Mouse (Mus musculus): ENCODE measurements at regions not wholly inside any gene's neighbourhood (a gene's known extent, or its start where the extent isn't known, plus 50 kb on each side); places are given as distances from the start of the nearest gene placed in this dataset.

- DNase-seq, result no peak
Measured at GRCm38 (mm10) chr14:110276192-110276591, 478.8 kb downstream of the Slitrk6 start.

GRCm38 (mm10) chr14:110271270-110271669 lies 483.7 kb downstream of the Slitrk6 start:
- no peak for DNase-seq

- no peak for DNase-seq
Measured at GRCm38 (mm10) chr14:110244466-110244865, 510.5 kb downstream of the Slitrk6 start.

- DNase-seq, result no peak
Measured at GRCm38 (mm10) chr14:110243549-110243948, 511.4 kb downstream of the Slitrk6 start.

- DNase-seq, result no peak
Measured at GRCm38 (mm10) chr14:110238800-110239199, 516.1 kb downstream of the Slitrk6 start.

- DNase-seq, result no peak
Measured at GRCm38 (mm10) chr14:110224678-110225446, 530.1 kb downstream of the Slitrk6 start.

- no peak for DNase-seq
Measured at GRCm38 (mm10) chr14:110190987-110191607, 563.9 kb downstream of the Slitrk6 start.

GRCm38 (mm10) chr14:110190471-110190870 lies 564.5 kb downstream of the Slitrk6 start:
- DNase-seq, result no peak

GRCm38 (mm10) chr14:110179166-110179565 lies 575.8 kb downstream of the Slitrk6 start:
- DNase-seq, result no peak

GRCm38 (mm10) chr14:110171162-110172117 lies 583.5 kb downstream of the Slitrk6 start:
- DNase-seq, result no peak

GRCm38 (mm10) chr14:110168632-110169031 lies 586.3 kb downstream of the Slitrk6 start:
- no peak for DNase-seq

GRCm38 (mm10) chr14:110128265-110128664 lies 626.7 kb downstream of the Slitrk6 start:
- DNase-seq, result no peak

- no peak for DNase-seq
Measured at GRCm38 (mm10) chr14:110125936-110126710, 628.8 kb downstream of the Slitrk6 start.

GRCm38 (mm10) chr14:110122710-110123109 lies 632.2 kb downstream of the Slitrk6 start:
- DNase-seq, result no peak

- DNase-seq, result no peak
Measured at GRCm38 (mm10) chr14:110115578-110115977, 639.4 kb downstream of the Slitrk6 start.

- no peak for DNase-seq
Measured at GRCm38 (mm10) chr14:110100852-110101251, 654.1 kb downstream of the Slitrk6 start.

- DNase-seq, result no peak
Measured at GRCm38 (mm10) chr14:110078351-110078750, 676.6 kb downstream of the Slitrk6 start.

GRCm38 (mm10) chr14:110047748-110048147 lies 707.2 kb downstream of the Slitrk6 start:
- DNase-seq, result no peak

GRCm38 (mm10) chr14:110043211-110043610 lies 711.7 kb downstream of the Slitrk6 start:
- no peak for DNase-seq

GRCm38 (mm10) chr14:110021812-110022211 lies 733.1 kb downstream of the Slitrk6 start:
- DNase-seq, result no peak

GRCm38 (mm10) chr14:110015126-110015525 lies 739.8 kb downstream of the Slitrk6 start:
- no peak for DNase-seq

GRCm38 (mm10) chr14:110013229-110013628 lies 741.7 kb downstream of the Slitrk6 start:
- no peak for DNase-seq
